Mouse (Mus musculus) heart, postnatal 25 days (tissue): ENCODE measurements around the gene Xrcc1. TPM values are rescaled to one million over a fixed set of nuclear protein-coding genes. Genes with fewer than 3 reads are reported as not detected.
"Not testable (repeated sequence)": the region's sequence is repeated elsewhere in the genome, so short reads cannot be mapped to it uniquely, and the experiment has no call there.

ENCODE experiments used
- DNase-seq: peaks from one replicate; pipeline ENCODE4 v3.0.0; 2022; ENCODE audit warnings: low spot score
- intact Hi-C: fragments of 180-260 bp; cut with DNase I; formaldehyde crosslinking; loops from one replicate; pipeline ENCODE4 v1.15.1; 2025
- total RNA-seq, 2 experiments: library from RNA; stranded (reverse); gene quantifications; 2 replicates each; pipeline ENCODE4 v1.2.3; 2021

Xrcc1 gene
- 10 to 100 TPM; 27.8 to 27.9 TPM for total RNA-seq

- intact Hi-C loops = loop anchor here (5.0 kb wide), 1 partner anchor 69 kb away; no protein-coding TSS in a partner anchor
- DNase-seq = no peak
Measured at GRCm38 (mm10) chr7:24546068-24546614, at the start of gene Xrcc1, which contains the start of gene Pinlyp. Xrcc1 (plus strand) TSS chr7:24546289. Pinlyp (minus strand) TSS chr7:24546118.

GRCm38 (mm10) chr7:24499856-24500577 lies 46.1 kb upstream of the Xrcc1 start:
- intact Hi-C loops = no loop called here
- DNase-seq = no peak

- DNase-seq = no peak
- intact Hi-C loops = no loop called here
Measured at GRCm38 (mm10) chr7:24500929-24501328, 45.2 kb upstream of the Xrcc1 start.

- no peak for DNase-seq
- intact Hi-C loops = no loop called here
Measured at GRCm38 (mm10) chr7:24501492-24501891, 44.6 kb upstream of the Xrcc1 start.

GRCm38 (mm10) chr7:24504004-24504403 lies 42.1 kb upstream of the Xrcc1 start:
- intact Hi-C loops = no loop called here
- DNase-seq = no peak

- DNase-seq = no peak
- intact Hi-C loops = no loop called here
Measured at GRCm38 (mm10) chr7:24504868-24505267, 41.2 kb upstream of the Xrcc1 start.

GRCm38 (mm10) chr7:24505447-24506064 lies 40.5 kb upstream of the Xrcc1 start:
- intact Hi-C loops = loop anchor here (2.0 kb wide), 1 partner anchor 25 kb away; the partner anchor contains the start of gene Irgq
- DNase-seq = no peak

- intact Hi-C loops = loop anchor here (2.0 kb wide), 1 partner anchor 25 kb away; the partner anchor contains the start of gene Irgq
- DNase-seq = no peak
Measured at GRCm38 (mm10) chr7:24506065-24506459, 40.0 kb upstream of the Xrcc1 start.

GRCm38 (mm10) chr7:24506476-24506837 lies 39.6 kb upstream of the Xrcc1 start:
- DNase-seq = peak; percentile 24
- intact Hi-C loops = loop anchor here (2.0 kb wide), 1 partner anchor 24 kb away; the partner anchor contains the start of gene Irgq

- peak; percentile 72 for DNase-seq
- intact Hi-C loops = loop anchor here (2.0 kb wide), 1 partner anchor 24 kb away; the partner anchor contains the start of gene Irgq
Measured at GRCm38 (mm10) chr7:24506838-24507725, 39.0 kb upstream of the Xrcc1 start, which contains the start of gene Zfp428. Zfp428 (plus strand) TSS chr7:24507006.

- no peak for DNase-seq
- intact Hi-C loops = loop anchor here (2.0 kb wide), 1 partner anchor 23 kb away; the partner anchor contains the start of gene Irgq
Measured at GRCm38 (mm10) chr7:24507726-24508114, 38.4 kb upstream of the Xrcc1 start.

- intact Hi-C loops = no loop called here
- DNase-seq = no peak
Measured at GRCm38 (mm10) chr7:24512355-24512754, 33.7 kb upstream of the Xrcc1 start, which contains the start of gene AC161166.1. AC161166.1 (minus strand) TSS chr7:24512455.

GRCm38 (mm10) chr7:24516319-24516718 lies 29.8 kb upstream of the Xrcc1 start:
- DNase-seq, intact Hi-C loops: not testable (repeated sequence)

GRCm38 (mm10) chr7:24517077-24517476 lies 29.0 kb upstream of the Xrcc1 start:
- no peak for DNase-seq
- intact Hi-C loops = no loop called here

GRCm38 (mm10) chr7:24517654-24518053 lies 28.4 kb upstream of the Xrcc1 start:
- intact Hi-C loops = no loop called here
- DNase-seq = no peak

GRCm38 (mm10) chr7:24519130-24519529 lies 27.0 kb upstream of the Xrcc1 start:
- intact Hi-C loops = no loop called here
- DNase-seq = no peak

- intact Hi-C loops, DNase-seq: not testable (repeated sequence)
Measured at GRCm38 (mm10) chr7:24520054-24520453, 26.0 kb upstream of the Xrcc1 start.

- DNase-seq = no peak
- intact Hi-C loops = no loop called here
Measured at GRCm38 (mm10) chr7:24522805-24523204, 23.3 kb upstream of the Xrcc1 start.

- DNase-seq = no peak
- intact Hi-C loops = no loop called here
Measured at GRCm38 (mm10) chr7:24523723-24524122, 22.4 kb upstream of the Xrcc1 start.

- DNase-seq = no peak
- intact Hi-C loops = no loop called here
Measured at GRCm38 (mm10) chr7:24524978-24525377, 21.1 kb upstream of the Xrcc1 start.
